Mouse (Mus musculus): ENCODE measurements around the gene Zkscan3.

Gene Zkscan3

DNA sequence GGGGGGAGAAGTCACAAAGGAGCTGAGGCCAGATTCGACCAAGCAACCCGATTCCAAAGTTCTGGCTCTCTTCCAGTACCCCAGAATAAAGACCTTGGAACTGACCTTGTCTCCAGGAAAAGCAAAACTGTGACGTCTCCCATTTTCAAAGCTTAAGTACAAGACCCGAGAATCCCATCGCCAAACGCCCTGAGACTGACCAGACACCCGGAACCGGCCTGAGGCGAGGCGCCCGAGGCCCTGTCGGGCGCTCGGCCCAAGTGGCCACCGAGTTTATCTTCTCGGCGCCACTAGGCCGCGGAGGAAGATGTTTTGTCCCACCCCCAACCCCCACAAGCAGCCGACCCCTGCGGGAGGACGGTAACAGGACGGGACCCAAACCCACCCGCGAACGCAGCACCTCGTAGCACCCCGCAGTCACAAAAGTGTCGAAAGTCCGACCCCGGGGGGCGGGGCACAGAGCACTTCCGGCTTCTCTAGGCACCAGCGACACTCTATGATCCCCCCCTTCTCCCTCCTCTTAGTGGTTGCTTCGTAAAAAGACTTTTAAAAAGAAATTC is at the start of gene Zkscan3:
TSS of gene Zkscan3 (minus strand) at position 469 of the 560 bp plus-strand sequence.
- ChIA-PET CTCF (no interaction called here), POLR2A (interaction anchor here in 3 of 4 experiments (0.5 to 3.1 kb wide), 22 partner anchors 9 to 388 kb away, joined by 3 to 16 read pairs (median 5); partner anchors contain the start of genes Zscan12 (in 3 of the 3), Zkscan8 (in 2 of the 3), Zscan26 (in 2 of the 3) and Hist1h3h (in 1 of the 3))

- POLR2A ChIA-PET: interaction anchor here in 3 of 4 experiments (0.6 to 0.8 kb wide), 4 partner anchors 99 to 1495 kb away, joined by 3 to 5 read pairs (median 4); no protein-coding TSS in a partner anchor
- CTCF ChIA-PET: interaction anchor here in 1 of 4 experiments (0.6 kb wide), 1 partner anchor 34 kb away, joined by 3 read pairs; no protein-coding TSS in a partner anchor
Observed at GRCm38 (mm10) chr13:21447856-21448614, 45.5 kb upstream of the Zkscan3 start.

DNA sequence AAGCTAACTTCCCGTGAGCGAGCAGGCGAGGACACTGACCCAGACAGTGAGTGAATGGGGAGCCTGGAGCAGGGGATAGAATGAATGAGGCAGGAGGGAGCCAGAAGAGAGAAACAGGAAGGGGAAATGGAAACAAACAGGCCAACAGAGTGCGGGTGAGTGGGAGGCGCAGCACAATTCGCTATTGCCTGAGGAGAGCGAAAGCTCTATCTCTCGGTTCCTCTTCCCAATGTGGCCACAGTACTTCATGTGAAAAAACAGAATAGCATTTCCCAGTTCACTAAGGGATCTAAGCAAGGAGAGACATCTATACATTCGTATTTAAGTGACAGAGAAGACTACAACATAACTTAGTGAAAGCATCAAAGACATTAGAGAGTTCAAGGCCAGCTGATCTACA is 44.2 kb upstream of the Zkscan3 start:
- POLR2A ChIA-PET: no interaction called here
- CTCF ChIA-PET: interaction anchor here in 1 of 4 experiments (0.6 kb wide), 1 partner anchor 40 kb away, joined by 3 read pairs; no protein-coding TSS in a partner anchor

DNA sequence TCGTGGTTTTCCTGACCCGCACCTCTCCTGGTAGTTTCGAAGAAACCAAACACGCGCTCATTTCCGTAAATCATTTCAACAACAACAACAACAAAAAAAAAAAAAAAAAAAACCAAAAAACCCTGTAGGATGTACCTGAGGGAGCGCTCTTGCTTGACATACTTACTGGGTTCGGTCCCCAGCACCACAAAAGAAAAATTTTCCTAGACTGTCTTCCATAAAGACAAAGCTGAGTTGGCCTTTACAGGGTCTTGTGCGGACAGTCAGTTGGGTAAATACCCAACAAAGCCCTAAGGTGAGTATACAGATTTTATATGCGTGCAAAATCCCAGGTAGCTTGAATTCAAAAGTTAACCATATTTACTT is 38.6 kb upstream of the Zkscan3 start:
- ChIA-PET CTCF (interaction anchor here in 1 of 4 experiments (0.6 to 1.1 kb wide), 2 partner anchors 12 to 114 kb away, joined by 3 read pairs; no protein-coding TSS in a partner anchor), POLR2A (interaction anchor here (0.5 to 3.6 kb wide), 26 partner anchors 8 to 1970 kb away, joined by 3 to 20 read pairs (median 4); partner anchors contain the start of genes Zkscan8 (in 3 of the 4), Zscan26 (in 3 of the 4) and Nkapl (in 2 of the 4))

- ChIA-PET CTCF (interaction anchor here in 2 of 4 experiments (0.6 to 1.1 kb wide), 4 partner anchors 12 to 293 kb away, joined by 3 to 12 read pairs (median 3); no protein-coding TSS in a partner anchor), POLR2A (interaction anchor here (0.5 to 3.6 kb wide), 30 partner anchors 9 to 1971 kb away, joined by 3 to 20 read pairs (median 4); partner anchors contain the start of genes Zkscan8 (in 3 of the 4), Zscan26 (in 3 of the 4), Hist1h1b (in 1 of the 4) and Hist1h4k (in 1 of the 4))
Observed at GRCm38 (mm10) chr13:21440503-21441206, 38.1 kb upstream of the Zkscan3 start, which contains the start of gene Pgbd1. Pgbd1 (minus strand) TSS chr13:21441058.

- CTCF ChIA-PET: no interaction called here
- POLR2A ChIA-PET: no interaction called here
Observed at GRCm38 (mm10) chr13:21435476-21435875, 32.9 kb upstream of the Zkscan3 start.

DNA sequence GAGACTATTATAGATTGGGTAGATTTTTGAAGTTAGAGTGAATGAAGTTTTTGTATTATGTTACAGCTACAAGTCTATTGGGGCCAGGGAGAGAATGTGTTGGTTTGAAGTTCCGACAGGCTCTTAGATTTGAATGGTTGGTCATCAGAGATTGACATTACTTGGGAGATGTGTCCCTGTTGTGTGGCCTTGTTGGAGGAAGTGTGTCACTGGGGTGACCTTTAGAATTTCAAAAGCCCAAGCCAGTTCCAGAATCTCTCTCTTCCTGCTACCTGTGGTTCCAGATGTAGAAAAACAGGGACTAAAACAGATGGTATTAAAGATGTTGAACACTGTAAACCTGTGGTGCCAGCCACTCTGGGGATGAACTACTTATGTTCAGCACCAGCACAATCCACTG is 25.1 kb upstream of the Zkscan3 start:
- ChIA-PET CTCF (no interaction called here), POLR2A (no interaction called here)

GRCm38 (mm10) chr13:21423301-21423700 is 20.7 kb upstream of the Zkscan3 start:
- ChIA-PET CTCF (interaction anchor here in 1 of 4 experiments (0.6 kb wide), 1 partner anchor 41 kb away, joined by 6 read pairs; no protein-coding TSS in a partner anchor), POLR2A (interaction anchor here in 1 of 4 experiments (0.6 to 1.0 kb wide), 2 partner anchors 13 to 83 kb away, joined by 3 read pairs; no protein-coding TSS in a partner anchor)

DNA sequence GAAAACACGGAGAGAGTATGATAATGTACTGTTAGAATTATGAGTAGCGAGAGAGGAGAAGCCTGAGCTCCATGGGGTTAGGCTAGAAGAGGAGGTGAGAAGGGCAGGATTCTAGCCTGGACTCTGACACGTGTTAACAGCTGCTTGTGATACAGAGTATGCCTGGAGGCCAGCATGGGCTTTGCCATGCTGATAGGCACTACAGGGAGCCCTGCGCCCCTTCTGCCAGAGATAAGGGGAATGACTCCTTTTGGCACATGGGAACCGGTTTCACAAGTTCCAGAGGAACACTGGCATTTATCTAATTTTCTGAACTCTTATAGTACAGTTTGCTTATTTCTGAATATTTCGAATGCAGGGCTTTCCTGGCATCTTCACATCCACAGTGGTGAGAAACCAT is 16.3 kb upstream of the Zkscan3 start:
- POLR2A ChIA-PET: no interaction called here
- CTCF ChIA-PET: no interaction called here

DNA sequence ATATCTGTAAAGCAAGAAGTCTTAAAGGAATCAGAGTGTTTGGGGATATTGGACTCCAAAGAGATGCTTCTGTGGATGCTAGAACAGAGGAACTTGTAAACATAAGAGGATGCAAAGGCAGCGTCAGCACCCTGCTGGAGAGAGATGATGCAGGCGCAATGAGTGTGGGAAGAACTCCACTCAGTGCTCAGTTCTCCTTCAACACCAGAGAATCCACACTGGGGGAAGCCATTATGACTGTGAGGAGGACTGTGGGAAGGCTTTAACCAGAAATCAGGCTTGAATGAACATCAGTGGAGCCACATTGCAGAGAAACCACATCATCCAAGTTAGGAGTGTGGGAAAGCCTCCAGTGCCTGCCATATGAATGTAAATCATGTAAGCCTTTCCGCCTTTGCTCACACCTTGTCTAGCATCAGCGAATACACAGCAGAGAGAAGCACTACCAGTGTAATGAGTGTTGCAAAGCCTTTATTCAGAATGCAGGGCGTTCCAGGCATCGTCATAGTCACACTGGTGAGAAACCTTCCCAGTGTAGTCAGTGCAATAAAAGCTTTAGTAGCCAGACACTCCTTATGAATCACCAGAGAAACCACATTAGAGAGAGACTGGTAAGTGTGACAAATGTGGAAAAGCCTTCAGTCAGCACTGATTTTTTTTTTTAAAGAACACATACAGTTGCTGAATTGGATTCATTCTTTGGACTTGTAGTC is 14.9 kb upstream of the Zkscan3 start:
- ChIA-PET POLR2A (no interaction called here), CTCF (interaction anchor here in 1 of 4 experiments (0.7 kb wide), 1 partner anchor 1105 kb away, joined by 3 read pairs; no protein-coding TSS in a partner anchor)

- ChIA-PET CTCF (interaction anchor here in 1 of 4 experiments (0.6 kb wide), 1 partner anchor 477 kb away, joined by 3 read pairs; no protein-coding TSS in a partner anchor), POLR2A (interaction anchor here in 3 of 4 experiments (0.6 to 1.6 kb wide), 6 partner anchors 8 to 50 kb away, joined by 3 to 6 read pairs (median 3); no protein-coding TSS in a partner anchor)
Observed at GRCm38 (mm10) chr13:21415750-21416149, 13.2 kb upstream of the Zkscan3 start.

DNA sequence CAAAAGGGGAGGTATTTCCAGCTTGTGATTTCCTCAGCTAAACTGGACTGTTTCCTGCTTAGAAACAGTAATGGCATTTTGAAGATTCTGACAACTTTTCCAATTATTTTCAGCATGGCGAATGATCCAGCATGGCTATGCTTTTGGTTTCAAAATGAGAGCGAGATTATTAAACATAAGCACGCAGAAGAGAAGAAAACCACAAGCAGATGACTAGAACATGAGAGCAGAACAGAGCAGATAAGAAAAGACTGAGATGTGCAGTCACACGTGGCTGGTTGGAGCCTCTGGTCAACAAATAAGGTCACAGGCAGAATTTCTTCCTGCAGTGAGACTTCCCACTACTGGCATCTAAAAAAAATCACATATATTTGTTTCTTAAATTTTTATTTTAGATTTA is 12.7 kb upstream of the Zkscan3 start:
- CTCF ChIA-PET: no interaction called here
- POLR2A ChIA-PET: interaction anchor here in 2 of 4 experiments (0.6 to 2.6 kb wide), 6 partner anchors 8 to 50 kb away, joined by 3 to 7 read pairs (median 3); partner anchors contain the start of gene Pgbd1 (in 1 of the 2)

GRCm38 (mm10) chr13:21414231-21415212 is 12.0 kb upstream of the Zkscan3 start:
- CTCF ChIA-PET: interaction anchor here in 1 of 4 experiments (0.5 kb wide), 1 partner anchor 329 kb away, joined by 4 read pairs; no protein-coding TSS in a partner anchor
- POLR2A ChIA-PET: interaction anchor here in 2 of 4 experiments (0.9 to 2.6 kb wide), 4 partner anchors 13 to 27 kb away, joined by 3 to 7 read pairs (median 4); partner anchors contain the start of genes Pgbd1 (in 2 of the 2) and Zkscan3 (in 1 of the 2)

- ChIA-PET CTCF (interaction anchor here in 1 of 4 experiments (0.6 kb wide), 1 partner anchor 31 kb away, joined by 3 read pairs; no protein-coding TSS in a partner anchor), POLR2A (interaction anchor here in 2 of 4 experiments (0.9 to 2.5 kb wide), 10 partner anchors 9 to 627 kb away, joined by 3 to 14 read pairs (median 4); partner anchors contain the start of genes Zkscan8 (in 2 of the 2), Hist1h2ah (in 1 of the 2), Hist1h2bk (in 1 of the 2) and Pgbd1 (in 1 of the 2))
Observed at GRCm38 (mm10) chr13:21408805-21409459, 6.4 kb upstream of the Zkscan3 start.

DNA sequence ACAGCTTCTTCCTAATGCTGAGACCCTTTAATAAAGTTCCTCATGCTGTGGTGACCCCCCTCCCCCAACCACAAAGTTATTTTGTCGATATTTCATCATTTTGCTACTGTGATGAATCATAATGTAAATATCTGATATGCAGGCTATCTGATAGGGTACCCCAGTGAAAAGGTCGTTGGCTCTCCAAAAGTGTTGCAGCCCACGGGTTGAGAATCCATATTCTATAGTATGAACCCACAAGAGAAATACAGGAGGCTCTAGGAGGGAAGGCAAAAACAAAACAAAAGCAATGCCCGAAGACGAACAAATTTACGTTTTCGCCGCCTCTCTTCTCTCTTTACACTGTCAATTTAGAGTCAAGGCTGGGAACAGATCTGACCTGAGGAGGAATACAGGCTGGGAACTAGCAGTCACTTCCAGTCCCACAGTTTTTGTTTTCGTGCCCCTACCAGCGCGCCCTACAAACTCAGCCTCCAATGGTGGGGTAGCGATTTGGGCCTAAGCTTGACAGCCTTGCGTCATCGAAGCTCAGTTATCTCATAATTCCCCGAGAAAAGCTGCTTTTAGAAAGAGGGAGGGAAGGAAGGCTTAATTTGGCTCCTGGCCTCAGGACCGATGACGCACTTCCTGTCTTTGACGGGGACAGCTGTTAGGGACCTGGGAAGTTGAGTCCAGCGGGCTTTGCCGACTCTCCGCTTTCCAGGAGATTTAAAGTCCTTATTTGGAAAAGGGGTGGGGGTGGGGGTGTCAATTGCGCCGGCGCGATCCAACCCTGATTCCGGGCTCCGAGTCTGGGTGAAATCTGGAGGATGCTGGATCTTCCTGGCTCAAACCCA is 5.6 kb upstream of the Zkscan3 start:
- ChIA-PET POLR2A (interaction anchor here (0.6 to 2.5 kb wide), 14 partner anchors 8 to 627 kb away, joined by 3 to 14 read pairs (median 4); partner anchors contain the start of genes Hist1h2ah (in 1 of the 4), Hist1h2bk (in 1 of the 4), Pgbd1 (in 1 of the 4) and Zkscan8 (in 1 of the 4)), CTCF (interaction anchor here in 3 of 4 experiments (0.6 kb wide), 3 partner anchors 20 to 124 kb away, joined by 3 read pairs; no protein-coding TSS in a partner anchor)

All from embryonic stem cell, embryonic (primary cell).